Mouse (Mus musculus) midbrain, embryonic 11.5 days (tissue): ENCODE results near the gene Scn5a. TPM values are rescaled to one million over a fixed set of nuclear protein-coding genes. Genes with fewer than 3 reads are reported as not detected.

Experiments
- ATAC-seq: fragments of 200-750 bp; cut with Nextera tagmentation; 2 replicates; pipeline ENCODE4 v1.8.0; 2017; ENCODE audit warnings: moderate TSS enrichment, moderate library complexity; ENCODE audit not compliant: low FRiP score
- DNase-seq: peaks from one replicate; pipeline ENCODE4 v3.0.0; 2015; ENCODE audit warnings: low spot score; ENCODE audit errors: missing footprints
- H3K27ac ChIP-seq: fragments of 300-500 bp; sonication (generic); 2 replicates; pipeline ENCODE4 v1.5.1; 2014; ENCODE audit warnings: low read depth, low read length
- H3K27me3 ChIP-seq: fragments of 300-500 bp; sonication (generic); 2 replicates; pipeline ENCODE4 v1.6.1; 2014; ENCODE audit warnings: mild to moderate bottlenecking, low read length, moderate library complexity, mixed read lengths; ENCODE audit not compliant: control insufficient read depth, insufficient read depth
- H3K36me3 ChIP-seq: fragments of 300-500 bp; sonication (generic); 2 replicates; pipeline ENCODE4 v1.6.1; 2014; ENCODE audit warnings: mild to moderate bottlenecking, low read length, moderate library complexity, mixed read lengths; ENCODE audit not compliant: control insufficient read depth, insufficient read depth
- H3K4me1 ChIP-seq: fragments of 300-500 bp; sonication (generic); 2 replicates; pipeline ENCODE4 v1.6.1; 2014; ENCODE audit warnings: low read length; ENCODE audit not compliant: control insufficient read depth, insufficient read depth
- H3K4me2 ChIP-seq: fragments of 300-500 bp; sonication (generic); 2 replicates; pipeline ENCODE4 v1.6.1; 2014; ENCODE audit warnings: mild to moderate bottlenecking, moderate library complexity
- H3K4me3 ChIP-seq: fragments of 300-500 bp; sonication (generic); 2 replicates; pipeline ENCODE4 v1.5.1; 2014; ENCODE audit warnings: low read depth, low read length
- H3K9ac ChIP-seq: fragments of 300-500 bp; sonication (generic); 2 replicates; pipeline ENCODE4 v1.6.1; 2014; ENCODE audit warnings: low read length
- H3K9me3 ChIP-seq: fragments of 300-500 bp; sonication (generic); 2 replicates; pipeline ENCODE4 v1.6.1; 2016; ENCODE audit warnings: low read length; ENCODE audit not compliant: control insufficient read depth
- WGBS: fragments of 180-500 bp; shearing (Covaris S2); extraction: QIAGEN DNeasy Blood & Tissue Kit; methylation state at CpG from one replicate; pipeline ENCODE4 v1.1.7; 2014; 5-methylcytosine and 5-hydroxymethylcytosine counted together
- polyA plus RNA-seq: library from polyadenylated mRNA; unstranded; fragments of >200 nt; fragmentation: Nextera tagmentation; extraction: Ambion mirVana; gene quantifications from 2 replicates; pipeline ENCODE4 v1.2.1, GENCODE M21; 2014

Gene Scn5a
- polyA plus RNA-seq, 1 experiment from 2014 or later, result 0.16 TPM

GRCm38 (mm10) chr9:119571411-119571888 is 7.4 kb downstream of the Scn5a start:
- peak; percentile 91 for DNase-seq
- ATAC-seq, result peak; percentile 77
- Histone ChIP-seq H3K4me2 (peak overlapping the region; percentile 24; the same call in 1 of the 2 replicates), H3K4me3 (no peak overlapping the region), H3K36me3 (no peaks in the 10 kb centered on the region), H3K27ac (no peak overlapping the region), H3K9me3 (no peaks in the 10 kb centered on the region), H3K4me1 (peaks cover 12% of the 10 kb centered on the region), H3K9ac (no peak overlapping the region), H3K27me3 (peaks cover 98% of the 10 kb centered on the region)
- 0% methylated on average over 15 of the region's 15 CpGs for WGBS

DNA sequence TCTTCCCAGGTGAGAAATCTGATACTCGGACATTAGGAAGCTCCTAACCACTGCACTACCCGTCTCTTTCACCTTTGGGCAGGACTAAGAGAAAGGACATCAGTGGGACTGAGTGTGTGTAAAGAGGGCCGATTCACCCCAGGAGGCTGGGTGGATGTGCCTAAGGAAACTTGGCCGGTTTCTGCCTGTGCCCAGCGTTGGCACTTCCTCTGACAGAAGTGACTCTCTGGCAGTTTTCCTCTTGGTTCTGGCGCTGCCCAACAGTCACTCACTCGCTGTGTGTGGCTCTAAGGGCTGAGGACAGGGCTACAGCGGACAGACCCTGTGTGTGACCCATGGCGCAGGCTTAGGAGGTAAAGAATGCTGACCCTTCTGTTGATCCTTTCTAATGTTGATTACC is 8.2 kb downstream of the Scn5a start:
- no peak overlapping the region for H3K9ac ChIP-seq
- no peak overlapping the region for H3K4me2 ChIP-seq
- H3K4me1 ChIP-seq, result peaks cover 12% of the 10 kb centered on the region
- 10% methylated on average over 9 of the region's 9 CpGs for WGBS
- H3K27me3 ChIP-seq, result peaks cover 98% of the 10 kb centered on the region
- DNase-seq, result no peak
- no peak overlapping the region for H3K4me3 ChIP-seq
- no peak for ATAC-seq
- no peaks in the 10 kb centered on the region for H3K9me3 ChIP-seq
- H3K36me3 ChIP-seq, result no peaks in the 10 kb centered on the region
- H3K27ac ChIP-seq, result no peak overlapping the region

DNA sequence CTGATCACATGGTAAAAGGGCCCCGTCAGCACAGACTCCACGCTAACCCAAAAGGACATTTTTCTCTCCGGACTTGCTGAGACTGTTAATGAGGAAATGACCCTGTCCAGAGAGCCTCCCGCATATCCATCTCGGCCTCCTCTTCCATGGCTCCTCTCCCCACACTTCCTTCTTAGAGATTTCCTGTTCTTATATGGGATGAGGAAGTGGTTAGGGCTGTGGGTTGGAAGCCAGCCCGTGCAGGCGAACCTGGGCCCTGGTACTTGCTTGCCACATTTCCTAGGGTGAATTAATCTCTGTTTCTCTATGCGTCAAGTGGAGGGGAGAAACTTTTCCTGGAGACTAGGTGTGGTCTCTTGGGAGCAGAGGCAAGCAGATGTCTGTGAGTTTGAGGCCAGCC is 10.1 kb downstream of the Scn5a start:
- Histone ChIP-seq H3K27me3 (peaks cover 97% of the 10 kb centered on the region), H3K9ac (no peak overlapping the region), H3K4me2 (no peak overlapping the region), H3K9me3 (no peaks in the 10 kb centered on the region), H3K4me3 (no peak overlapping the region), H3K36me3 (no peaks in the 10 kb centered on the region), H3K27ac (no peak overlapping the region), H3K4me1 (peaks cover 12% of the 10 kb centered on the region)
- DNase-seq, result no peak
- 84% methylated on average over 8 of the region's 8 CpGs for WGBS
- ATAC-seq, result no peak

GRCm38 (mm10) chr9:119567800-119568199 is 11.0 kb downstream of the Scn5a start:
- Histone ChIP-seq H3K27me3 (peaks cover 92% of the 10 kb centered on the region), H3K9ac (no peak overlapping the region), H3K4me3 (no peak overlapping the region), H3K27ac (no peak overlapping the region), H3K4me1 (peaks cover 12% of the 10 kb centered on the region), H3K9me3 (no peaks in the 10 kb centered on the region), H3K4me2 (no peak overlapping the region), H3K36me3 (no peaks in the 10 kb centered on the region)
- DNase-seq, result no peak
- no peak for ATAC-seq
- 86% methylated on average over 5 of the region's 5 CpGs for WGBS

DNA sequence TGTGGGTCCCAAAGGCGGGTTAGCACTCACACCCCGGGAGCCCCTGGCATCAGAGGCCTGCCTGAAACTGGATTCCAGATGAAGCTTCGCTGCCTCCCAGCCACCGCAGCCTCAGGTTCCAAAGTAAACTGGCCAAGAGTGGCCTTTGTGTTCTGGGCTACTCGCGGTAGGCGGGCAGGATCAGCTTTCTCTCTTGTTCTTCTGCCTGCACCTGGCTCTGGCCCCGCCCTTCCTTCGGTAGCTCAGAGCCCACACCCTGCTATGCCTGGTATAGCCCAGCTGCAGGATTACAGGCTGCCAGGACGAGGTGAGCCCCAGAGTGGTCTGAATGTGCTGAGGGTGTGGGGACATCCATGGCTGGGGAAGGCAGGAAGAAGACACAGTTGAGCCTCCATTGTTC is 12.6 kb downstream of the Scn5a start:
- 3% methylated on average over 10 of the region's 10 CpGs for WGBS
- DNase-seq, result no peak

DNA sequence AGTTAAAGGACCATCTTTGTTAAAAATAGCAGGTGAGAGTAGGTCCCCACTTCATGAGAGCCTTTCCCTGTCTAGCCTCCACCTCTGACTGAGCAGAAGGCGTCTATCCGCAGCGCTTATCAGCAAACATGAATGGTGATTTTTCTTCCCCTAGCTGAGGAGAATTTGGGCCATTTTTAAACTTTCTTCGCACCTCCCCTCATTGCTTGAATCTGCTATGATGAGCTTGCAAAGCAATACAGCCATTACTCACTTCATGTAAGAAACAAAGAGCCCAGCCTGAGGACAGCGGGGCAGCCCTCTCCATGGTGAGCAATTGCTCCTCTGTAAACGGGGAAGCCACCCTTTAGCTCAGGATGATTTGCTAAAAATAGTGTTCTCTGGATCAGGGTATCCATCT is 14.0 kb downstream of the Scn5a start:
- no peak overlapping the region for H3K4me3 ChIP-seq
- 79% methylated on average over 6 of the region's 6 CpGs for WGBS
- DNase-seq (no peak), ATAC-seq (no peak)
- H3K27me3 ChIP-seq, result peaks cover 83% of the 10 kb centered on the region
- H3K36me3 ChIP-seq, result no peaks in the 10 kb centered on the region
- H3K4me2 ChIP-seq, result no peak overlapping the region
- H3K27ac ChIP-seq, result no peak overlapping the region
- no peak overlapping the region for H3K9ac ChIP-seq
- no peaks in the 10 kb centered on the region for H3K4me1 ChIP-seq
- no peaks in the 10 kb centered on the region for H3K9me3 ChIP-seq

More for the DNA sequence above, 12.6 kb downstream of the Scn5a start:
- Histone ChIP-seq H3K4me1 (peaks cover 2% of the 10 kb centered on the region), H3K9ac (no peak overlapping the region), H3K27ac (no peak overlapping the region), H3K4me3 (no peak overlapping the region), H3K9me3 (no peaks in the 10 kb centered on the region), H3K36me3 (no peaks in the 10 kb centered on the region), H3K4me2 (no peak overlapping the region), H3K27me3 (peaks cover 84% of the 10 kb centered on the region)
- no peak for ATAC-seq

- no peak overlapping the region for H3K4me2 ChIP-seq
- no peaks in the 10 kb centered on the region for H3K36me3 ChIP-seq
- no peaks in the 10 kb centered on the region for H3K9me3 ChIP-seq
- no peak overlapping the region for H3K27ac ChIP-seq
- no peaks in the 10 kb centered on the region for H3K4me1 ChIP-seq
- H3K9ac ChIP-seq, result no peak overlapping the region
- WGBS, result 84% methylated on average over 6 of the region's 6 CpGs
- no peak overlapping the region for H3K4me3 ChIP-seq
- DNase-seq, result no peak
- peaks cover 81% of the 10 kb centered on the region for H3K27me3 ChIP-seq
- no peak for ATAC-seq
These were observed 15.2 kb downstream of the Scn5a start for GRCm38 (mm10) chr9:119563617-119564016.

DNA sequence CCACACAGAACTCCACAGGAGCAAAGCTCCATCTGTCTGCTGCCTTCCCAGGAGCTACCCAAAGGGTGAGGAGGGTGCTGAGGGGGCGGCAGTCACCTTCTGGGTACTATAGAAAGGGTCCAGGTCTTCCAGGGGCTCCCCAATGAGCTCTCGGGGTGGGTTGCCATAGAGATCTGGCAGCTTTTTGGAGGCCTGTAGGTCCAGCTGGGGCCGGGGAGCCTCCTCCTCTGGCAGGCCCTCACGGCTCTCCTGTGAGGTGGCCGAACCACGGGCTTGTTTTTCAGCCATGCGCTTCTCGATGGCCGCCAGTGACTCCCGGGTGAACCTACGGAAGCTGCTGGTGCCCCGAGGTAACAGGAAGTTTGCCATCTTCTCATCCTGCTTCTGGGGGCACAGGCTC is 16.6 kb downstream of the Scn5a start:
- H3K27ac ChIP-seq, result no peak overlapping the region
- H3K9me3 ChIP-seq, result no peaks in the 10 kb centered on the region
- ATAC-seq, result no peak
- WGBS, result 69% methylated on average over 12 of the region's 12 CpGs
- H3K9ac ChIP-seq, result no peak overlapping the region
- H3K4me1 ChIP-seq, result no peaks in the 10 kb centered on the region
- no peak for DNase-seq
- no peak overlapping the region for H3K4me3 ChIP-seq
- no peak overlapping the region for H3K4me2 ChIP-seq
- peaks cover 77% of the 10 kb centered on the region for H3K27me3 ChIP-seq
- no peaks in the 10 kb centered on the region for H3K36me3 ChIP-seq

GRCm38 (mm10) chr9:119561746-119562145 is 17.1 kb downstream of the Scn5a start:
- WGBS, result 63% methylated on average over 8 of the region's 8 CpGs
- H3K9ac ChIP-seq, result no peak overlapping the region
- no peak for DNase-seq
- H3K27me3 ChIP-seq, result peaks cover 73% of the 10 kb centered on the region
- no peak overlapping the region for H3K4me2 ChIP-seq
- ATAC-seq, result no peak
- H3K4me3 ChIP-seq, result no peak overlapping the region
- no peaks in the 10 kb centered on the region for H3K36me3 ChIP-seq
- H3K4me1 ChIP-seq, result no peaks in the 10 kb centered on the region
- no peaks in the 10 kb centered on the region for H3K9me3 ChIP-seq
- no peak overlapping the region for H3K27ac ChIP-seq
